Mouse (Mus musculus): ENCODE results near the gene Ddx19a. TPM values are rescaled to one million over a fixed set of nuclear protein-coding genes. Genes with fewer than 3 reads are reported as not detected.
"Not testable (repeated sequence)": the region's sequence is repeated elsewhere in the genome, so short reads cannot be mapped to it uniquely, and the experiment has no call there.

Ddx19a gene
- polyA plus RNA-seq, 1 experiment from 2014 or later, result 13.5 TPM

- 87% methylated on average over 8 of the region's 8 CpGs for WGBS
These were observed 67.9 kb downstream of the Ddx19a start for GRCm38 (mm10) chr8:110929672-110930071.

GRCm38 (mm10) chr8:110929066-110929465 is 68.5 kb downstream of the Ddx19a start:
- H3K4me3 ChIP-seq (ENCODE audit: low read length), result no peak overlapping the region
- H3K9me3 ChIP-seq (ENCODE audit: control insufficient read depth, low read length), result no peaks in the 10 kb centered on the region
- no peak overlapping the region for H3K27ac ChIP-seq (ENCODE audit: low read length)
- peaks cover 9% of the 10 kb centered on the region for H3K4me1 ChIP-seq (replicated peaks; ENCODE audit: control insufficient read depth, insufficient read depth, low read length)
- no peaks in the 10 kb centered on the region for H3K27me3 ChIP-seq (ENCODE audit: control insufficient read depth, insufficient read depth, low read depth, low read length)
- WGBS, result 69% methylated on average over 5 of the region's 5 CpGs
- ATAC-seq (ENCODE audit: low read depth), result no peak
- H3K36me3 ChIP-seq (ENCODE audit: control insufficient read depth, insufficient read depth, low read length), result no peaks in the 10 kb centered on the region
- no peak overlapping the region for H3K9ac ChIP-seq (ENCODE audit: low read length)
- H3K4me2 ChIP-seq (ENCODE audit: low read depth, low read length), result no peak overlapping the region

More at GRCm38 (mm10) chr8:110929672-110930071, 67.9 kb downstream of the Ddx19a start:
- not testable (repeated sequence) for H3K27me3 ChIP-seq (ENCODE audit: control insufficient read depth, insufficient read depth, low read depth, low read length); H3K9ac ChIP-seq (ENCODE audit: low read length); H3K27ac ChIP-seq (ENCODE audit: low read length); H3K4me3 ChIP-seq (ENCODE audit: low read length); ATAC-seq (ENCODE audit: low read depth); H3K4me1 ChIP-seq (replicated peaks; ENCODE audit: control insufficient read depth, insufficient read depth, low read length); H3K9me3 ChIP-seq (ENCODE audit: control insufficient read depth, low read length); H3K4me2 ChIP-seq (ENCODE audit: low read depth, low read length); H3K36me3 ChIP-seq (ENCODE audit: control insufficient read depth, insufficient read depth, low read length)

GRCm38 (mm10) chr8:110928435-110928834 is 69.2 kb downstream of the Ddx19a start:
- Histone ChIP-seq H3K36me3 (ENCODE audit: control insufficient read depth, insufficient read depth, low read length) (no peaks in the 10 kb centered on the region), H3K27ac (ENCODE audit: low read length) (no peak overlapping the region)
- no peak for ATAC-seq (ENCODE audit: low read depth)

GRCm38 (mm10) chr8:110926690-110927089 is 70.9 kb downstream of the Ddx19a start:
- Histone ChIP-seq H3K9ac (ENCODE audit: low read length) (no peak overlapping the region), H3K4me3 (ENCODE audit: low read length) (no peak overlapping the region), H3K36me3 (ENCODE audit: control insufficient read depth, insufficient read depth, low read length) (no peaks in the 10 kb centered on the region), H3K4me2 (ENCODE audit: low read depth, low read length) (no peak overlapping the region), H3K9me3 (ENCODE audit: control insufficient read depth, low read length) (no peaks in the 10 kb centered on the region), H3K27ac (ENCODE audit: low read length) (no peak overlapping the region), H3K4me1 (replicated peaks; ENCODE audit: control insufficient read depth, insufficient read depth, low read length) (peaks cover 7% of the 10 kb centered on the region), H3K27me3 (ENCODE audit: control insufficient read depth, insufficient read depth, low read depth, low read length) (no peaks in the 10 kb centered on the region)
- no peak for ATAC-seq (ENCODE audit: low read depth)
- WGBS, result 47% methylated on average over 5 of the region's 5 CpGs

More at GRCm38 (mm10) chr8:110928435-110928834, 69.2 kb downstream of the Ddx19a start:
- H3K27me3 ChIP-seq (ENCODE audit: control insufficient read depth, insufficient read depth, low read depth, low read length), result no peaks in the 10 kb centered on the region
- peaks cover 9% of the 10 kb centered on the region for H3K4me1 ChIP-seq (replicated peaks; ENCODE audit: control insufficient read depth, insufficient read depth, low read length)
- H3K4me2 ChIP-seq (ENCODE audit: low read depth, low read length), result no peak overlapping the region
- WGBS, result 70% methylated on average over 7 of the region's 7 CpGs
- no peak overlapping the region for H3K9ac ChIP-seq (ENCODE audit: low read length)
- no peaks in the 10 kb centered on the region for H3K9me3 ChIP-seq (ENCODE audit: control insufficient read depth, low read length)
- H3K4me3 ChIP-seq (ENCODE audit: low read length), result no peak overlapping the region

GRCm38 (mm10) chr8:110925691-110926140 is 71.9 kb downstream of the Ddx19a start:
- WGBS, result 73% methylated on average over 8 of the region's 8 CpGs
- Histone ChIP-seq H3K9ac (ENCODE audit: low read length) (no peak overlapping the region), H3K36me3 (ENCODE audit: control insufficient read depth, insufficient read depth, low read length) (no peaks in the 10 kb centered on the region), H3K4me1 (replicated peaks; ENCODE audit: control insufficient read depth, insufficient read depth, low read length) (peaks cover 9% of the 10 kb centered on the region), H3K27me3 (ENCODE audit: control insufficient read depth, insufficient read depth, low read depth, low read length) (no peaks in the 10 kb centered on the region), H3K4me3 (ENCODE audit: low read length) (no peak overlapping the region), H3K9me3 (ENCODE audit: control insufficient read depth, low read length) (no peaks in the 10 kb centered on the region), H3K27ac (ENCODE audit: low read length) (no peak overlapping the region), H3K4me2 (ENCODE audit: low read depth, low read length) (no peak overlapping the region)
- ATAC-seq (ENCODE audit: low read depth), result no peak

Small RNAs within 50 kb of the gene (microRNA-seq; reads per million reads assigned to microRNA genes)
- gene Gm24103, result not detected
- 0.59 reads per million for gene Mir3473d

Other genes with a start within 250 kb of the Ddx19a start
- gene Il34, start 191.9 kb downstream of the Ddx19a start, polyA plus RNA-seq (2015; fragmentation: Nextera tagmentation; extraction: Ambion mirVana), result 4.9 and 6.5 TPM in 2 replicates
- 73.9 and 74.9 TPM in 2 replicates for gene Cog4, start 151.2 kb downstream of the Ddx19a start, polyA plus RNA-seq (2015; fragmentation: Nextera tagmentation; extraction: Ambion mirVana)
- gene Sf3b3, start 151.0 kb downstream of the Ddx19a start, polyA plus RNA-seq (2015; fragmentation: Nextera tagmentation; extraction: Ambion mirVana), result 132 and 140 TPM in 2 replicates
- gene Fuk, start 95.3 kb downstream of the Ddx19a start, polyA plus RNA-seq (2015; fragmentation: Nextera tagmentation; extraction: Ambion mirVana), result 9.8 and 10.6 TPM in 2 replicates
- 17.6 and 19.5 TPM in 2 replicates for gene St3gal2, start 77.9 kb downstream of the Ddx19a start, polyA plus RNA-seq (2015; fragmentation: Nextera tagmentation; extraction: Ambion mirVana)
- gene Ddx19b, start 34.0 kb upstream of the Ddx19a start, polyA plus RNA-seq (2015; fragmentation: Nextera tagmentation; extraction: Ambion mirVana), result 6.0 and 7.2 TPM in 2 replicates
- 47.2 and 50.9 TPM in 2 replicates for gene Aars, start 35.3 kb upstream of the Ddx19a start, polyA plus RNA-seq (2015; fragmentation: Nextera tagmentation; extraction: Ambion mirVana)
- 2.1 and 5.4 TPM in 2 replicates for gene Exosc6, start 58.5 kb upstream of the Ddx19a start, polyA plus RNA-seq (2015; fragmentation: Nextera tagmentation; extraction: Ambion mirVana)
- not detected in 2 replicates for gene Clec18a, start 94.6 kb upstream of the Ddx19a start, polyA plus RNA-seq (2015; fragmentation: Nextera tagmentation; extraction: Ambion mirVana)
- gene Pdpr, start 96.8 kb upstream of the Ddx19a start, polyA plus RNA-seq (2015; fragmentation: Nextera tagmentation; extraction: Ambion mirVana), result 9.2 and 9.6 TPM in 2 replicates